Mouse (Mus musculus): Measurements from ENCODE around the gene Fam13a.

Fam13a gene

GRCm38 (mm10) chr6:59024164-59024724, at the start of gene Fam13a:
TSS of gene Fam13a (minus strand) at chr6:59024549.
- DNase-seq (ENCODE audit: extremely low spot score, low spot score) = peak; percentile 80

- DNase-seq (ENCODE audit: extremely low spot score, low spot score) = no peak
Observed at GRCm38 (mm10) chr6:59072096-59073060, 48.0 kb upstream of the Fam13a start.

GRCm38 (mm10) chr6:59071691-59072090, 47.3 kb upstream of the Fam13a start:
- no peak for DNase-seq (ENCODE audit: extremely low spot score, low spot score)

- no peak for DNase-seq (ENCODE audit: extremely low spot score, low spot score)
Observed at GRCm38 (mm10) chr6:59068187-59068586, 43.8 kb upstream of the Fam13a start.

GRCm38 (mm10) chr6:59064440-59064839, 40.1 kb upstream of the Fam13a start:
- no peak for DNase-seq (ENCODE audit: extremely low spot score, low spot score)

- DNase-seq (ENCODE audit: extremely low spot score, low spot score) = no peak
Observed at GRCm38 (mm10) chr6:59053232-59053631, 28.9 kb upstream of the Fam13a start.

GRCm38 (mm10) chr6:59039719-59040118, 15.4 kb upstream of the Fam13a start:
- DNase-seq (ENCODE audit: extremely low spot score, low spot score) = no peak

- no peak for DNase-seq (ENCODE audit: extremely low spot score, low spot score)
Observed at GRCm38 (mm10) chr6:59032748-59033147, 8.4 kb upstream of the Fam13a start.

- DNase-seq (ENCODE audit: extremely low spot score, low spot score) = no peak
Observed at GRCm38 (mm10) chr6:59031539-59031938, 7.2 kb upstream of the Fam13a start.

GRCm38 (mm10) chr6:59030667-59031066, 6.3 kb upstream of the Fam13a start:
- DNase-seq (ENCODE audit: extremely low spot score, low spot score) = no peak

GRCm38 (mm10) chr6:59030037-59030436, 5.7 kb upstream of the Fam13a start:
- DNase-seq (ENCODE audit: extremely low spot score, low spot score) = no peak

GRCm38 (mm10) chr6:59028871-59029270, 4.5 kb upstream of the Fam13a start:
- DNase-seq (ENCODE audit: extremely low spot score, low spot score) = no peak

- DNase-seq (ENCODE audit: extremely low spot score, low spot score) = no peak
Observed at GRCm38 (mm10) chr6:59024806-59025205, 457 bp upstream of the Fam13a start.

- DNase-seq (ENCODE audit: extremely low spot score, low spot score) = no peak
Observed at GRCm38 (mm10) chr6:59023455-59024163, 740 bp downstream of the Fam13a start.

GRCm38 (mm10) chr6:59022621-59023020, 1.7 kb downstream of the Fam13a start:
- DNase-seq (ENCODE audit: extremely low spot score, low spot score) = no peak

- DNase-seq (ENCODE audit: extremely low spot score, low spot score) = no peak
Observed at GRCm38 (mm10) chr6:59020346-59020745, 4.0 kb downstream of the Fam13a start.

GRCm38 (mm10) chr6:59019847-59020246, 4.5 kb downstream of the Fam13a start:
- DNase-seq (ENCODE audit: extremely low spot score, low spot score) = no peak

GRCm38 (mm10) chr6:59016336-59016832, 8.0 kb downstream of the Fam13a start:
- DNase-seq (ENCODE audit: extremely low spot score, low spot score) = no peak

- DNase-seq (ENCODE audit: extremely low spot score, low spot score) = no peak
Observed at GRCm38 (mm10) chr6:59014760-59015159, 9.6 kb downstream of the Fam13a start.

GRCm38 (mm10) chr6:59014088-59014759, 10.1 kb downstream of the Fam13a start:
- DNase-seq (ENCODE audit: extremely low spot score, low spot score) = no peak

- DNase-seq (ENCODE audit: extremely low spot score, low spot score) = no peak
Observed at GRCm38 (mm10) chr6:59010792-59011191, 13.6 kb downstream of the Fam13a start.

Data from neural tube, embryonic 10.5 days (tissue).